Mouse (Mus musculus) bone marrow macrophage, adult 2 months (primary cell): Measurements from ENCODE around the gene Myo18a.

Experiments
- CTCF ChIP-seq: IDR thresholded peaks from 2 replicates; pipeline ENCODE4 v1.5.1; 2012; ENCODE audit warnings: low read depth, mild to moderate bottlenecking, low read length, moderate library complexity
- POLR2A ChIP-seq: IDR thresholded peaks from 2 replicates; pipeline ENCODE4 v1.6.1; 2012; ENCODE audit warnings: mild to moderate bottlenecking, low read depth, low read length, borderline replicate concordance

- TF ChIP-seq CTCF: no peak
- TF ChIP-seq POLR2A: no peak
These were observed 14.1 kb upstream of the Myo18a start for GRCm38 (mm10) chr11:77748996-77749395.
